Mouse (Mus musculus): ENCODE measurements around the gene Ptpn14.
"Not testable (repeated sequence)": the region's sequence is repeated elsewhere in the genome, so short reads cannot be mapped to it uniquely, and the experiment has no call there.

The Ptpn14 gene

GRCm38 (mm10) chr1:189727884-189728783 lies at the start of gene Ptpn14:
Gene Ptpn14, plus strand, starts transcription at chr1:189728268.
- peak; percentile 87 to 94 for DNase-seq

GRCm38 (mm10) chr1:189679555-189679954 lies 48.5 kb upstream of the Ptpn14 start:
- DNase-seq, result no peak

GRCm38 (mm10) chr1:189684786-189685415 lies 43.2 kb upstream of the Ptpn14 start:
- DNase-seq, result no peak

GRCm38 (mm10) chr1:189686025-189686424 lies 42.0 kb upstream of the Ptpn14 start:
- no peak for DNase-seq

DNA sequence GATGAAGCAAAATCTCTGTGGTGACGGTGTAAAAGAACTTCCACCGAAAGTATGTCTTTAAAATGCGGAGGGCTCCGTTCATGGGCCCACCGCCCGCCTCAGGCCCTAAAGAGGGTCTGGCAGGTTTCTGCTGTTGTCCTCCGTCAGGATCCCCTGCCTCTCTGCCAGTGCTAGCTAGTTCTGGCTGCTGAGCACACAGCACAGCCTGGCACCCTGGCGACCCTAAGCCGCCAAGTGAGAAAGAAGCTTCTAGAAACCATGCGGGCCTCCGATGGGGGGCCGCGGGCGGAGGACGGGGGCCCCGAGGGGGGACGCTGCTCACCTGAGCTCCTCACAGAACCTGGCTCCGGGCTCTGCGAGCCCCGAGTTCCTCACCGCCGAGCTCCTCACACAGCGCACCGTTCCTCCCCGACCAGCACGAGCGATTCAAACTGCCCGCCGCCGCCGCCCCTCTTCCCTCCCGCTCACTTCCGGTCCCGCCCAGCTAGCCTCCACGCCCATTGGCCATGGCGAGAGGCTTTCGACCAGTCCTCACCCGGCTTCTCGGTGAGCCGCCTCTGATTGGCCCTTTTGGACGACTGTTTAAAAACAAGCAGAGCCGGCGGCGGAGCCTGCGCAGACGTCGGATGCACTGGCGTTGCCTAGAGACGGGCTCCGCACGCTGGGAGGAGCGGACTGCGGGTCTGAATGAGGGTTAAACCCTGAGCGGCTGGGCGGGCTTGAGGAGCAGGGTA lies 40.2 kb upstream of the Ptpn14 start, which contains the start of gene Cenpf:
Gene Cenpf, minus strand, starts transcription at position 433 of the 734 bp plus-strand sequence.
- peak; percentile 99 to 100 for DNase-seq

GRCm38 (mm10) chr1:189688388-189688750 lies 39.7 kb upstream of the Ptpn14 start:
- DNase-seq, result no peak

DNA sequence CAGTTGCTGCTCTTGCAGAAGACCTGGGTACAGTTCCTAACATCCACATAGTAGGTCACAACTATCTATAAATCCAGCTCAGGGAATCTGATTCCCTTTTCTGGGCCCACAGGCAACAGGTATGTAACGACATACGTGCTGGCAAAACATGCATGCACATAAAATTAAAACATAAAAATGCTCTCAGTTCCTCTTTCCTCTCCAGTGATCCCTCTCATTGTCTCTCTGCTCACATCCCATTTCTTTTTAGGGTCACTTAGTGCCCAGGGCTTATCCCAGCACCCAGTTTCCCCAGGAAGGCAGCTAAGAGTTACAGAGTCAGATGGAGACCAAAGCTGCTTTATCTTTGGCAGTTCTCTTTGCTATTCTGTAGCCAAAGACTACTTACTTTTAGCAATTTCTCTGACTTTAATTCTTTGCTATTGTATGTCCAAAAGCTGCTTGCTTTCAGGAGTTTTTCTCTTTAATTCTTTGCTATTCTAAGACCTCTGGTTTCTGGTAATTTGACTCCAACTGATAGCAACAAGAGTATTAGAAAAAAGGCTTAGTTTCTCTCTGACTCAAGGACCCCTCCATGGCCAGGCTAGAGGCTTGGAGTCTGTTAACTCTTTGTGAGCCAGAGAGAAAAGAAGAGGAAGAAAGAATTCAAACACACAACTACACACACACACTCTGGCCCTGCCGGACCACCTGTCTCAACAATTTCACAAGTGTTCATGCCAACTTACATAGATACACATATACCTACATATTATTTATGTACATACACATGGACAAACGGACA lies 38.8 kb upstream of the Ptpn14 start:
- no peak for DNase-seq

DNA sequence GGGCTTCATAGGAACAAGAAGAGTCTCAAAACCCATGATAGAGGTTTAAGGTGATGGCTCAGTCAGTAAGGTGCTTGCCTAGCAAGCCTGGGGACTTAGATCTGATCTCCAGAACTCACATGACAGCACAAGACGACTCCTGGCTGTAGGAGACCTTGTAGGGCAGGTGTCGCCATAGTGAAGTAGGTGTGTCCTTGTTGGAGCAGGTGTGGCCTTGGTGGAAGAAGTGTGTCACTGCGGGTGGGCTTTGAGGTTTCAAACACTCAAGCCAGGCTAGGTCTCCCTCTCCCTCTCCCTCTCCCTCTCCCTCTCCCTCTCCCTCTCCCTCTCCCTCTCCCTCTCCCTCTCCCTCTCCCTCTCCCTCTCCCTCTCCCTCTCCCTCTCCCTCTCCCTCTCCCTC lies 35.6 kb upstream of the Ptpn14 start:
- not testable (repeated sequence) for DNase-seq

- DNase-seq, result no peak
Measured at GRCm38 (mm10) chr1:189694391-189694790, 33.7 kb upstream of the Ptpn14 start.

GRCm38 (mm10) chr1:189695321-189695720 lies 32.7 kb upstream of the Ptpn14 start:
- no peak for DNase-seq

DNA sequence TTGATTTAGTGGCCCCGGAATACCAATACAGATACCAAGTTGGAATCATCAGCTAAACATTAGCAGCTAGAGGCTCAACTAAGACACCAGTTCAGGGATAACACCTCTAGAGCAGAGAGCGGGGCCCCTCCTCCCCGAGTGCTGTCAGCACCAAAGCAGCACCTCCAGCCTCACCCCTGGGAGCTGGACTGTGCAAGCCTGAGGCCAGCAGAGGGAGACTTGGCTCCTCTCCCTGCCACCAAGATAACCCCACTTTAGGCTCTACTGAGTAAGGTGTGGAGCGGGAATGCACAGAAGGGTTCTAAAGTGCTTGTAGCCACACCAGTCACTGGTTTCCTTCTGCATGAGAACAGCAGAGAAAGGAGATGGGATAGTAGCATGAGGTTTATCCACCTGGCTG lies 29.7 kb upstream of the Ptpn14 start:
- no peak for DNase-seq

DNA sequence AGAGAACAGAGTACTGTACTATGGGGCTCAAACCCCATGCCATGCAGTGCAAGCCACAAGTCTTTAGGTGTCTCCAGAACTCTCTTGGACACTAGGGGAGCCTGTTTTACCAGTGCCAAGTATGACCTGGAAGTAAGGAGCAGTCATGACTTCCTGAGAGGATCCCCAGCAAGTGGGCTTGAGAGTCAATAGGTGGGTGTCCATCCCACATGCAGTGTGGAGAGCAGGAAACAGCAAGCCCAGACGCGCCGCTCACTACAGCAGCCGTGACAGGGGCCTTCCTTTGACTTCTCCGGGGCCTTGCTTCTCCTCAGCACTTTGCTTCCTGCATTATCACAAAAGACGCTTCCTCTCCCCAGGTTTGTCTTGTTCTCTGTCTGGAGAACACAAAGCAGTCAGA lies 27.9 kb upstream of the Ptpn14 start:
- DNase-seq, result no peak

- DNase-seq, result peak; percentile 74 to 82
Measured at GRCm38 (mm10) chr1:189700990-189701389, 27.1 kb upstream of the Ptpn14 start.

GRCm38 (mm10) chr1:189703156-189703555 lies 24.9 kb upstream of the Ptpn14 start:
- no peak for DNase-seq

GRCm38 (mm10) chr1:189703591-189703990 lies 24.5 kb upstream of the Ptpn14 start:
- DNase-seq, result no peak

- no peak for DNase-seq
Measured at GRCm38 (mm10) chr1:189706040-189706645, 21.9 kb upstream of the Ptpn14 start.

DNA sequence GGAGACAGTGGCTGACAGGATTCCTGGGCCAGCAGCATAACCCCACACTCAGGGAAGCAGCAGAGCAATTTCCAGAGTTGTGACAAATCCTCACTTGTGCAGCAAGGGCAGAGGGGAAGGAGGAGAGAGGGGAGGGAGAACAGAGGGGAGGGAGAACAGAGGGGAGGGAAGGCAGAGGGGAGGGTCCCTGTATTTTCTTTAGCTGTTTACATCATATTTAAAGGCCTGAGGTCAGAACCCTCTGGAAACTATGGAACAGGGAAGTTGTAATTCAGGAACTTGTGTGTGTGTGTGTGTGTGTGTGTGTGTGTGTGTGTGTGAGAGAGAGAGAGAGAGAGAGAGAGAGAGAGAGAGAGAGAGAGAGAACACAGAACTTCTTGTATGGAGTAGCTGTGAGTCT lies 21.1 kb upstream of the Ptpn14 start:
- no peak for DNase-seq

- peak; percentile 67 to 87 for DNase-seq
Measured at GRCm38 (mm10) chr1:189707419-189707818, 20.6 kb upstream of the Ptpn14 start.

GRCm38 (mm10) chr1:189709001-189709400 lies 19.1 kb upstream of the Ptpn14 start:
- no peak for DNase-seq

DNA sequence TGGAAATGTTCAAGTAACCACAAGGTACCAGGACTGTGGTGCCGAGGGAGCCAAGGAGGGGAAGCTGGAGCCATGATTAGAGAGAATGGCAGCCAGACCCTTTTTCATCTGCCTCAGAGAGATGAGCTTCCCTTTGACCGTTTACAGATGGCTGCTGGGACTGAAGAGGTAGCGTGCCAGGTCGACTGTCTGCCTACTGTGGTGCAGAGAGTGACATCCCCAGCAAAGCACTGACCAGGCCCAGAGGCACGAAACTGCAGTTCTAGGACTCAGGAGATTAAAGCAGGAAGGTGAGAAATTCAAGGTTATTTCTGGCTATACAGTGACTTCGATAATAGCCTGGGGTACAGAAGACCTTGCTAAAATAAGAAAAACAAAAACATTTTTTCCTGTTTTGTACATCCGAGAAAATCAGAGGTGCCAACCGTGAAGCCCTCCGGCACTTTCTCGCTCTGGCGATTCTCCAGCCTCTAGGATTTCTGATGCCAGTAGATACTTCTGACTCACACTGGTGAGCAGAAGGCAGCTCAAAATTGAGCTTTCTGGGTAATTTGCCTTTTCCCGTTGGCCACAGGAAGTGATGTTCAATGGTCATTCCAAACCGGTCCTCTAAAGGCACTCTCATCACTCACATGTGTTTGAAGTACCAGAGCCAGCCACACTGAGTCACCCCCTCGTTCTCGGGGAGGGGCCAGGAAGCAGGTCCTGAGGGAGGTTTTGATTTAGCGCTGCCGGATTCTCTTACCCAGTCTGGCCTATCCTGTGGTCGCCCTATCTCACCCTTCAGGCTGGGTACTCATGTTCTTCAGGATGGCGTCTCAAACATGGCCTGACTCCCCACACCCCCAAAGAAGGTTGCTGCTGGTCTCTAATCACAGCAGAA lies 11.9 kb upstream of the Ptpn14 start:
- DNase-seq, result peak; percentile 37 to 56

DNA sequence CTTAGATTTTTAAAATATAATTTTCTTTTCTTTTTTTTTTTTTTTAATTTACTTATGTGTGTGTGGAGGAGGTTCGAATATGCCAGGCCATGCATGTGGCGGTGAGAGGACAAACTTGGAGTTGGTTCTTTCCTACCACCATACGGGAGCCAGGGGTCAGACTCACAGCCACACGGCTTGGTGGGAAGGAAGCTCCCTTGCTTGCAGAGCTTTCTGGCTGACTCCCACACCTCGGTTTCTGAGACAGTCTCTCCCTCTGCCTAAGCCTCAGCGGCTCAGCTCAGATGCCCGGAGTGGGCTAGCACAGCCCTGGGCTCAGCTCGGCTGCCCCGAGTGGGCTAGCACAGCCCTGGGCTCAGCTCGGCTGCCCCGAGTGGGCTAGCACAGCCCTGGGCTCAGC lies 10.5 kb upstream of the Ptpn14 start:
- no peak for DNase-seq

All from kidney, postnatal 25 days (tissue).